Mouse (Mus musculus) heart, postnatal 4 days (tissue): Measurements from ENCODE around the gene Atf6b. TPM values are rescaled to one million over a fixed set of nuclear protein-coding genes. Genes with fewer than 3 reads are reported as not detected.

ENCODE experiments used
- DNase-seq: peaks from one replicate; pipeline ENCODE4 v3.0.0; 2021
- total RNA-seq, 2 experiments: library from RNA; stranded (reverse); gene quantifications; 2 replicates each; pipeline ENCODE4 v1.2.3; 2021

Gene Atf6b
- total RNA-seq, 2 experiments from 2014 or later = 22.3 to 24.4 TPM

DNA sequence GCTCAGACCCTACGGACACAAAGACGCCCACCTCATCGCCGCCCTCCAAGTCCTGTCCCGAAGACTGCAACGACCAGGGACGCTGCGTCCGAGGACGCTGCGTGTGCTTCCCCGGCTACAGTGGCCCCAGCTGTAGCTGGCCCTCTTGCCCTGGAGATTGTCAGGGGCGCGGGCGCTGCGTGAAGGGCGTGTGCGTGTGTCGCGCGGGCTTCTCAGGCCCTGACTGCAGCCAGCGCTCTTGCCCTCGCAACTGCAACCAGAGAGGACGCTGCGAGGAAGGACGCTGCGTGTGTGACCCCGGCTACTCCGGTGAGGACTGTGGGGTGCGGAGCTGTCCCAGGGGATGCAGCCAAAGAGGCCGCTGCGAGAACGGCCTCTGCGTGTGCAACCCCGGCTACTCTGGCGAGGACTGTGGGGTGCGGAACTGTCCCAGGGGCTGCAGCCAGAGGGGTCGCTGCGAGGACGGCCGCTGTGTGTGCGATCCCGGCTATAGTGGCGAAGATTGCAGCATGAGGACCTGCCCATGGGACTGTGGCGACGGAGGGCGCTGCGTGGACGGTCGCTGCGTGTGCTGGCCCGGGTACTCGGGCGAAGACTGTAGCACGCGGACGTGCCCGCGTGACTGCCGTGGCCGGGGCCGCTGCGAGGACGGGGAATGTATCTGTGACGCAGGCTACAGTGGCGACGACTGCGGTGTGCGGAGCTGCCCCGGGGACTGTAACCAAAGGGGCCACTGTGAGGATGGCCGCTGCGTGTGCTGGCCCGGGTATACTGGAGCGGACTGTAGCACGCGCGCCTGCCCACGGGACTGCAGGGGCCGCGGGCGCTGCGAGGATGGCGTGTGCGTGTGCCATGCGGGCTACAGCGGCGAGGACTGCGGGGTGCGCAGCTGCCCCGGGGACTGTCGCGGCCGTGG, 24.5 kb downstream of the Atf6b start:
- DNase-seq = no peak

DNA sequence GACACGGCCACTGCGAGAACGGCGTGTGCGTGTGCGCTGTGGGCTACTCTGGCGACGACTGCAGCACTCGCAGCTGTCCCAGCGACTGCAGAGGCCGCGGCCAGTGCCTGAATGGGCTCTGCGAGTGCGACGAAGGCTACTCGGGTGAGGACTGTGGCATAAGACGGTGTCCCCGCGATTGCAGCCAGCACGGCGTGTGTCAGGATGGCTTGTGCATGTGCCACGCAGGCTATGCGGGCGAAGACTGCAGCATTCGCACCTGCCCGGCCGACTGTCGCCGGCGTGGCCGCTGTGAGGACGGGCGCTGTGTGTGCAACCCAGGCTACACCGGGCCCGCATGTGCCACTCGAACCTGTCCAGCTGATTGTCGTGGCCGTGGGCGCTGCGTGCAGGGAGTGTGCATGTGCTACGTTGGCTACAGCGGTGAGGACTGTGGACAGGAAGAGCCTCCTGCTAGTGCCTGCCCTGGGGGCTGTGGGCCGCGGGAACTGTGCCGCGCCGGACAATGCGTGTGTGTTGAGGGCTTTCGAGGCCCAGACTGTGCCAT, 25.4 kb downstream of the Atf6b start:
- no peak for DNase-seq

DNA sequence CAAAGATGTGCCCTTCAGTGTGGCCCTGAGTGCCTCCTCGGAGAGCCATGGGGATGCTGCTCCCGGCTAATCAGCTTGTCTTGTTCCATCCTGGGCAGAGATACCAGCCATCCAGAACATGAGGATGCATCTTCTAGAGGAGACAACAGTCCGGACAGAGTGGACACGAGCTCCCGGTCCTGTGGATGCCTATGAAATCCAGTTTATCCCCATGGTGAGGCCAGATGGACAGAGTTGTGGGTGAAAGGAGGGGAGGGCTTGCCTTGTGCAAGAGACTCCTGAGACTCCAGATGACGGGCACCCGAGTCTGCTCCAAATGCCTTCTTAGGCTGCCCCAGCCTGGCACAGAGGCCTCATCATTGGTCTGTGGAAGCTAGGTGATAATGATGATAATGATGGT, 26.2 kb downstream of the Atf6b start:
- DNase-seq = no peak

DNA sequence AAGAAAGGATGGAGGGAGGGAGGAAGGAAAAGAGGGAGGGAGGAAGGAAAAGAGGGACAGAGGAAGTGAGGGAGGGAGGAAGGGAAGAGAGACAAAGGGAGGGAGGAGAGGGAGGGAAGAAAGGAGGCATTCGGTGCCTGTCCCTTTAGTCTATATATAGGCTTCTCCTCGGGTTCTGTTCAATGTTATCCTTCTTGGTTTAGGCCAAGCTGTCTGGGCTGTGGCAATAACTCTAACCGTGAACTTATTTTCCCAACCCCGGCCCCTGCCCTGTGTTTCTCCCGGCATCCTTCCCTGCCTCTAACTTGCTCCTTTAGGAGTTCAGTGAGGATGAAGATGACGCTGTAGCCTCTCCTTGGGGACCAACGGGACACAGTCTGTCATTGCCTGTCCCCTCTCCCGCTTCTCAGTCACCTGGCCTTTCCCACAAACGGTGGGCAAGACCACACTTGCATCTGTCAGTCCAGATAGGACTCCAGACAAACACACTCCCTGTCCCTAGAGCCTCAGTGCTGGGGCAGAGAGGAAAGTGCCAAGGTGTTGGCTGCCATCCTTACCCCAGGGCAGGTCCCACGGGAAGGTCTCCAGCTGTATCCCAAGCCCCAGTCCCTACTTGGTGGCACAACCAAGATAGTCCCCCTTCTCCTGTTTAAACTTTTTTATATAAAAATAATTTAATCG, 27.7 kb downstream of the Atf6b start:
- no peak for DNase-seq

DNA sequence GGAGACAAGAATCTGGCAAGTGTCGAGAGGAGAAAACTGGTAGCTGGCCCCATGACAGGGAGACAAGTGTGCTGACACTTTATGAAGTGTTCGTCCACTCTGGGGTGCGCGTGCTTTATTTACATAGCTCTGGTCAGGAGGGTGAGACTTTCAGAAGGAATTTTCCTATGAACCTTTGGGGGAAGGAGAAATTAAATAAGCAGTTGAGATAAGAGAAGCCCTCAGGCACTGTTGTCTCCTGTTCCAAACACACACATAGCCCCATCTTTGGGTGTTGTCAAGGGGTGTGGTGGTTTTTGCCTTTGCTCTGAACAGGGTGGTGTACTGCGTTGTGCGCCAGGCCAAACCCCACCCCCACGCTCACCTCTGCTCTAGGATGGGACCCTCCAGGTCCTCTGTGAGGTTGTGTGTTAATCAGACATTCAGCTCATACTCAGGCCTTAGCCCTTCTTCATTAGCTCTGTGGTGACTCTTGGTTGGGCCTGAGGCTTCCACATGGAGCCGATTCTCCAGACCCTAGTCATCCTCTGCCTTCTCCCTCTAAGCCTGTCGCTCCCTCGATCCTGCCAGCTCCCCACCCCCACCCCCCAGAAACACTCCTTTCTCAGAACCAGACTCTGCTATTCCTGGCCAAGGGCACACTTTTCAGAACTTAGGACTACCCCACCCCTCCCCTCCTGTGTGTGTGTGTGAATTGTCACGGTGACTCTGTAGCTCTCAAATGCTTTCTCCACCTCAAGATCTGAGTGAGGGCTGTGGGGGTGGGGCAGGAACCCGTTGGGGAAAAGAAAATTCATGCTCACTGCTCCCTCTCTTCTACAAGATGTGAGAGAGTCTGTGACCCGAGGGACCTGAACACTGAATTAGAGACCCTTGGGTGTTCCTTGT, 28.5 kb downstream of the Atf6b start:
- no peak for DNase-seq

DNA sequence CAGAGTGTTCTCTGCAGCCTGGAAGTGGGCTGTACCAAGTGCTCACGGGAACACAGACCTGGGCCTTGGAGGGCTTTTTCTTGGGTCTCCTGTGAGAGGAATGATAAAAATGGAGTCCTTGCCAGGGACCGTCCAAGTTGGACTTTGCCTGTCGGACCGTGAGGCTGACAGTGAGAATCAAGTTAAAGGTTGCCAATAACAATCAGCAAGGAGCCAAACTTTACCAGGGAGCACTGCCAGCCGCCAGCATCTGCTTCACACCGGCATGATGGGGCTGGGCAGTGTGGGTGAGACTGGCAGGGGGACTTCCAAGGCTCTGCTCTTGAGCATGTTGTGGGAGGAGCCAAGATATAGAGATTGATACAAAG, 29.1 kb downstream of the Atf6b start:
- no peak for DNase-seq

DNA sequence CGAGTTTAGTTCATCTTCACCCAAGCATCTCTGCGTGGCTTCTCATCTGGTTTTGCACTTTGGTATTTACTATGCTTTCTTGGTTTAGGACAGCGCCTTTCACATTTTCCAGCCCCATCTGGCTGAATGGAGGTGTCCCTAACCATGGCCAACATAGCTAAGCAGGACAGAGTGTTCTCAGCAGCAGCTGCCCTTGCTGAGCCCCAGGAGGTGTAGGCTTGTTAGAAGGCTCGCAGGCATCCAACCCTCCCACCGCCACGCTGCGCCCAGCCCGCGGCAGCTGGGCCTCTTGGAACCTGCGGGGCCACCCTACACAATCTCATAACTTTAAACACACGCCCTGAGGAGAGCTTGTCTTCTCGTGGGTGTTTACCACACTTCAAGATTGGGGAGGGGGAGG, 29.7 kb downstream of the Atf6b start:
- no peak for DNase-seq

DNA sequence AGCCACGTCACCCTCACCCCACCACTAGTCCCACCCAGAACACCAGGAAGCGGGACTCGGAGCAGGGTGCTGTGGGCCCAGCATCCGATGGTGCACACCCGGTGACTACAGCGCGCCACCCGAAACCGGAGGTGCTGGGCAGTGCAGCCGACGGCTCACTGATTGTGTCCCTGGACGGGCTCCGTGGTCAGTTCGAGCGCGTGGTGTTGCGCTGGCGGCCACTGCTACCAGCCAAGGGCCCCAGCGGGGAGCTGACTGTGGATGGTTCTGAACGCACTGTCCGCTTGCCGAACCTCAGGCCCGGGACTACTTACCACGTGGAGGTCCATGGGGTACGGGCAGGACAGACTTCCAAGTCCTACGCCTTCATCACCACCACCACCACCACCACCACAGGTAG, 33.2 kb downstream of the Atf6b start:
- DNase-seq = no peak

DNA sequence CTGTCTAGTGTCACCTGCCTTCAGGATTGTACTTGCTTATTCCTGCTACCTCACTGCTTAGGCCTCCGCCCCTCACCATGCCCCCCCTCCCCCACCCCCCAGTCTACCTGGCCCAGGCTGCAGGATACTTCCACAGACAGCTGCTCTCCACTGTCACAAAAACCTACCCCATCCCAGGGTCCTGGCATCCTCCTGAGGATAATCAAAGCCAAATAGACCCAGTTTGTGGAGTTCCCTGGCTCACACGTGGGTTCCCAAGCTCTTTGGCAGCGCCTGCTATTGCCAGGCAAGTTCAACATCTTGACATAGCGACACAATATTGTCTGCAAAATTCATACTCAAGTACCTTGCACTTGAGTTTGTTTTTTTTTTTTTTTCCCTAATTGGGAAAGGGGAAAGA, 33.7 kb downstream of the Atf6b start:
- DNase-seq = no peak

DNA sequence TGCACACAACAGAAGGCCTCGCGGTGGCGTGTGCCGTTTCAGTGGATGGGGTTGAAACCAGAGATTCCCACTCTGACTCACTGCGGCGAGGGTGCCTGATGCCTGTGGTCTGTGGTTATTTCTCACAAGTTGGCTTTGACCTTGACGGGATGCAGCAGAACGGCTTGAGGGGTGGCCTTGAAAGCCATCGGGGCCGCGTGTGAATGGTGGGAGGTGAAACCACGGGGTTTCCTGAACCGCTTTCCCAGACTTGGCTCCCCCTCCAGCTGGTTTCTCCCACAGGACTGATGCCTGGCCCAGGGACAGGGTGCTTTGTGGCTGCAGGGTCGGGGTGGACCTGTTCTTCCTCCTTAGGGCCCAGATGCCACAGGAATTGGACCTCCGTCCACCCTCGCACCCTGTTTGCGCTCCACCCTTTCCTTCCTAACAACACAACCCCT, 34.2 kb downstream of the Atf6b start:
- peak; percentile 51 for DNase-seq

DNA sequence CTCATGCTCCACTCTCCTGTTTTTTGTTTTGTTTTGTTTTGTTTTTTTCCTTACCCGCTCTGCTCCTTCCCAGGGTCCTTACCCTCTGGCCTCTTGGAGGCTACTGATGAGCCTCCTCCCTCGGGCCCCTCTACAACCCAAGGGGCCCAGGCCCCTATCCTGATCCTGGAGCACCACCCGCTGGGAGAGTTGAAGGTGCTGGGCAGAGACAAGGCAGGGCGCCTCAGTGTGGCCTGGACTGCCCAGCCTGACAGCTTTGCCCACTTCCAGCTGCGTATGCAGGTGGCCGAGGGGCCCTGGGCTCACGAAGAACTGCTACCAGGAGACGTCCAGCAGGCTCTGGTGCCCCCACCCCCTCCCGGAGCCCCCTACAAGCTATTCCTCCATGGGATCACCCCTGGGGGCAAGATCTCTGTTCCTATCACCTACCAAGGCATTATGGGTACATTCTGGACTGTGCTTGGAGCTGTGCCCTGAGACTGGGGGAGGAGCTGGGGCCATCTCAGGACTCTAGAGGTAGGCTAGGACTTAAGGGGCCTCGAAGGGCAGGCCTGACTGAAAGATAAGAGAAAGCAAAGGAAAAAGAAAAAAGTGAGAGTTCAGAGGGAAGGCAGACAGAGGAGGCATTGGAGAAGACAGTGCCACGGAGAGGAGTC, 35.1 kb downstream of the Atf6b start:
- no peak for DNase-seq

DNA sequence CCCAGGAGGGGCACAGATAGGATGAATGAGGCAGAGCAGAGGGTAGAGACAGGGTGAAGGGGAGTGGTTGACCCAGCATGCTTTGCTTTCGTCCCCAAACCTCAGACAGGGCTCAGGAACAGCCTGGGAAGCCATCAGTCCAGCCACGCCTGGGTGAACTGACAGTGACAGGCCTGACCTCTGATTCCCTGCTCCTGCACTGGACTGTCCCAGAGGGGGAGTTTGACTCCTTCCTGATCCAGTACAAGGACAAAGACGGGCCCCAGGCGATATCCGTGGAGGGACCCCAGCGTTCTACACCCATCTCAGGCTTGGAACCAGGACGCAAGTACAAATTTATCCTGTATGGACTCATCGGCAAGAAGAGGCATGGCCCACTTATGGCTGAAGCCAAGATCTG, 36.2 kb downstream of the Atf6b start:
- DNase-seq = no peak

DNA sequence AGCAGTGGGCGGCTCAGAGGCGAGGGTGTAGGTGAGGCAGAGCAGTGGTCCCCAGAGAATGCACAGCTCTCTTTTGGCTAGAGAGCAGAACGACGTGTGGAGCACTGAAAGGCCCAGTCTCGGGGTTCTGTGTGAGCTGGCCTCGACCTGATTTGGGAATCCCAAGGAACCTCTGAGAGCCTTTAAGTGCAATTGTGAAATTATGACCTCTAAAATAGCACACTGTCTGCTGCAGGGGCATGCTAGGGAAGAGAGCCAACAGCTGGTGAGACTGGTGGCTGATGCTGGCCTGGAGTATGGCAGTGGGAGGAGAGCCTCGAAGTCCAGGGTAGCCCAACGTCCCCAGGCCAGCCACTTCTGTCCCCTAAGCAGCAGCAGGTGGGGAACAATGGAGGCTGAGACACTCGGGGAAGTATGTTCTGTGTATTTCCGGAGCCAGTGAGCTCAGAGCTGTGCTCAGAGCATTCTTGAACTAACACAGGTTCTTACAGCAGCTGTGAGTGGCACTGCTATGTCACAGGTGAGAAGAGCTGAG, 36.8 kb downstream of the Atf6b start:
- DNase-seq = no peak

DNA sequence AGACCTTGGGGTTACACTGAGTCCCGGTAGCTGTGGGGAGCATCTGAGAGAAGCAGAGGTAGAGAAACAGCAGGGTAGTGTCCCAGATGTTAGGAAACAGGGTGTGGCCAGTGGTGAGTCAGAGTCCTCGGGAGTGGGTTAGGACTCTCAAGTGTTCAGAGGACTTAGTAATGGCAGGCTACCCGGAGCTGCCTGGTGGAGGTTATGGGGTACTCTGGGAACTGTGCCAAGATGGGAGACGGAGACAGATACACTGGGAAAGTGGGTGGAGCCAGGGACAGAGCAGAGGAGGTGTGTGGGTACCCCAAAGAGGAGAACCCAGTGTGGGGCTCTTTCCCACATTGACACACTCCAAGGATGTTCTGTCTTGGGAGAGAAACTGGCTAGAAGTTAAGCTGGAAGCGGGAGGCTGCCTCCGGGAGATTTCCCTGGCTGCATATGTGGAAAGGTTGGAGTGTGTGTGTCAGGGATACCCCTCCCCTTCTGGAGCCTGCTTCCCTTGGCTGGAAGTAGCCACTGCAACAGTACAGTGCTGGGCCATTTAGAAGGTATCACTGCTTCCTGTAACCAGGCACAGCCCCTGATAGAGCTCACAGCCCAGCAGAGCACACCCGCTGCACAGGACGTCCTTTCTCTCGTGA, 37.4 kb downstream of the Atf6b start:
- DNase-seq = no peak

DNA sequence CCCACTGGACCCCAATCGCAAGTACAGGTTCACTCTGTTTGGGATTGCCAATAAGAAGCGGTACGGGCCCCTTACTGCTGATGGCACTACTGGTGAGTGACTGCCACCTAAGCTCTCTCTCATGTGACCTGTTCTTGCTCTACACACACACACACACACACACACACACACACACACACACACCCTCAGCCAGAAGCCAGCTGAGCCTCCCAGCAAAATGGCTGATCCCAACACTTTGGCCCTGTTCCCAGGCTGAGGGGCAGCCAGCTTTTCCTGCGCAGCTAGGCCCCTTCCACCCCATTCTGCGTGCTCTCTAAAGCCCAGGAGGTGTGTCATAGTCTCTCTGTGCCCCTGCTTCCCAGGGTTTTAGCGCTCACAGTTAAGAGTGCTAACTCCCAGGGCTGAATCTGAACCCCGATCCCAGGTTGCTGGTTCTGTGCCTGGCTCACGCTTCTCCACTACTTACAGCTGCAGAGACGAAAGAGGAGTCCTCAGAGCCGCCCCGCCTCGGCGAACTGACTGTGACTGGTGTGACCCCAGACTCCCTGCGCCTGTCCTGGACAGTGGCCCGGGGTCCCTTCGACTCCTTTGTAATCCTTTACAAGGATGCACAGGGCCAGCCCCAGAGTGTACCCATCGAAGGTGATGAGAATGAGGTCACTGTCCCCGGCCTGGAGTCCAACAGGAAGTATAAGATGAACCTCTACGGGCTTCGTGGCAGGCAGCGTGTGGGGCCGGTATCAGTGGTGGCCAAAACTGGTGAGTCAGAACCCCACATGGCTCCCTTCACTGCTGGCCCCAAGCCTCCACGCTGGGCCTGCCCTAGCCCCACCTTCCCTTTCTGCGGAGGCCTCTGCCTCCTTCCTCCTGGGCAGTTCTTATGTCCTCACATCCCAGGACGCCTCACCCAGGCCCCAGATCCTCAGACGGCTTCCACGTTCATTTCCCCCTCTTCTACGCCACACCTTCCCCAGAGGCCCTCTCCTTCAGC, 38.5 kb downstream of the Atf6b start:
- DNase-seq = peak; percentile 89

DNA sequence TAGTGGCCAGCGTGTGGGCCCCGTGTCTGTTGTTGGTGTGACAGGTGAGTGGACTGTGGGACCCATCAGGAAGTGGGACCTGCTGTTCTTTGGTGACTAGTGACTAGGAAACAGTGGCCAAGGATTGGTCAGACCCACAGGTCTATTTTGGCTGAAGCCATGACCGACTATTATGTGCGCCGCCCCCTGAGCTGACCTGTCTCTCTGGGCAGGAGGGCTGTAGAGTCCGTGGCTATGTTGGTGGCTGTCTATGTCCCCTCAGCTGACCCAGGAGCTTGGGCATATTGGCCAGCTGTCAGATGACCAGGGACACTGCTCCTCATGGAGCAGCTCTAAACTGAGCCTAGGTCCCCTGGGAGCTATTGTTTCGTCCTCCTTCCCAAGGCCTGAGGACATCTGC, 41.9 kb downstream of the Atf6b start:
- no peak for DNase-seq

DNA sequence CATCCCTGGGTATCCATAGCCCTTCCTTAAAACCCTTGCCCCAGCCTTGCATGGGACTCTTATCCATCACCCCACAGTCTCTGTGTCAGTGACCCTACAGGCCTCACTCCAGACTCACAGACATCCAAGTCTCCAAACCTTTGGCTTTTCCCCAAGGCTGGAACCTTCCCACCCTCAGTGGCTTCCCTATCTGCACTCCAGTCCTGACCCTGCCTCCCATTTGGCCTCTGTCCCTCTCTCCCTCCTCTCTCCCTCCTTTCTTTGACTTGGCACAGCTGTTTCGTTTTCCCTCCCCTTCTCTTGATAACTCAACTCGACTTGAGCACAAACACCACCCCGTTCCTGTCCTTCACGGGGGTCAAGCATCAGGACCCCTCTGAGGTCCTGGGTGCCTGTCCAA, 43.5 kb downstream of the Atf6b start:
- DNase-seq = peak; percentile 75

DNA sequence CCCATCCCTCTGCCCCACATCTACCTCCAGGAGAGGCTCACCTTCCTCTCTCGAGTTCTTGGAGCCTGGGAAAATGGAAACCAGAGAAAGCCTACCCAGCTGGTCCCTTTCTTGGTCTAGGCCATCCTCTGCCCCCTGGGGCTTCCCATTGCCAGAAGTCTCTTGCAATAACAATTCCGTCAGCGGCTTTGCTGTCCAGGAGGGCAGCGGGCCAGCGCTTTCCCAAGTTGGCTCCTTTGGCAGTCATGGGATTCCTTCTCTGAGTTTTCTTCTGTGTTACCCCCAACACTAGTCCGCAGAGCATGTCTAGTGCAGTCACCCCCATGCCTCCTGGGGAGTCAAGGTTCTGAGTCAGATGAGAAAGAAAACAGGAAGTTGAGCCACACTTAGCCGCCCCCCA, 46.0 kb downstream of the Atf6b start:
- peak; percentile 88 for DNase-seq

DNA sequence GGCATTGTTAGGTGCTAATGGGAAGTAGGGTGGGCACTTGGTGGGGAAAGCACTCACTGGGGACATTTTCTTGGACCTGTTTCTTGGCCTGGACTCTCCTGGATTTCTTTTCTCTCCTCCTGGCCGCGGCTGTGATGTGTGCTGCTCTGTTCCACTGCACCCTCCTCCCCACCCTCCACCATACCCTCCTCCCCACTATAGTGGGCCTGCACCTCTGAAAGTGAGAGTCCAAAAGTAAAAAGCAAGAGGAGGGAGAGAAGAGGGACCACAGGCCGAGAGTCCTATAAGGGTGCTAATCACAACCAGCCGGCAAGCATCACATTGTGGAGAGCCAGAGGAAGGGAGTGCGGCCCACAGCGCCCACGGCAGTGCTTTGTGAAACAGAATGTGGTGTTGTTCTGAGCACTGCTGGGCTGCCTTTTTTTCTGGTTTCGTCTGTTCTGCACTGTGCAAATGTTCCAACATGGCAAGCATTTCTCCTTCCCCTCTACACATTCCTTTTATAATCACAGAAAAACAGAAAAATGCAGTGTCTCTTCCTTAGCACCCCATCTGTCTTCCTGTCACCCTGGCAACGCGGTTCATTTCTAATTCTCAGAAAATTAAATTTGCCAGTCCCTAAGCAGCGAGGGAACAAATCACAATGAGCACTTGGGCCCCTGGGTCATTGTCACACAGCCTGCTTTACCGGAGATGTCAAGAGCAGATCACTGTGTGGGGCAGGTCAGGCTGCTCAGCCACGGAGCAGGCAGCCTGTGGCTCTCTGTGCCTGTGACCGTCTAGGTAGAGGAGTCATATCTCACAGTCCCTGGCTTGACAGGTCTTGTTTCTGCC, 52.8 kb downstream of the Atf6b start:
- DNase-seq = no peak
